Mouse (Mus musculus): ENCODE measurements around the gene Galntl6. TPM values are rescaled to one million over a fixed set of nuclear protein-coding genes. Genes with fewer than 3 reads are reported as not detected.

The Galntl6 gene
- polyA plus RNA-seq, 1 experiment from 2014 or later, result 0.35 TPM

DNA sequence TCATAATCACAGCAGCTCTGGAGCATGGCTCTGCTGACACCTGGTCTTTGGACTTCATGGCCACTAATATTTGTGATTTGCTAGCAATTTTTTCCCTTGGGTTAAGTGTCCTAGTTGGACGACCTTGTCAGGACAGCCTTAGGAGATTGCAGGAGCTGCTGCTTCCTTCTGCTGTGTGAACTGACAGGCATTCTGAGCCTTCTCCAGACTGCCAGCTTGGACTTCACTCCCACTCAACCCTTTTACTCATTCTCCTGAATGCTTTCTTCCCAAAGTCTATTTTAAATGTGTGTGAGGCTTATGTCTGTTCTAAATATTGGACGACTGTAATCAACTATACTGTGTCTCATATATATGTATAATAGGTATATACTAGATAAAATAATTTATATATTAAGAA is 971.3 kb downstream of the Galntl6 start:
- peaks cover 9% of the 10 kb centered on the region; the same call in 1 of the 2 replicates for H3K27me3 ChIP-seq
- H3K4me2 ChIP-seq, result no peak overlapping the region
- no peak overlapping the region for H3K27ac ChIP-seq
- no peak overlapping the region for H3K9ac ChIP-seq
- no peak for ATAC-seq (ENCODE audit: insufficient number of reproducible peaks, low FRiP score, low TSS enrichment, low read depth)
- 0 out of 2 replicates have a peak, but pooled peaks cover 3% of the 10 kb centered on the region for H3K4me1 ChIP-seq
- H3K9me3 ChIP-seq, result no peaks in the 10 kb centered on the region
- no peaks in the 10 kb centered on the region for H3K36me3 ChIP-seq
- no peak overlapping the region for H3K4me3 ChIP-seq
- 78% methylated on average over 2 of the region's 2 CpGs for WGBS

DNA sequence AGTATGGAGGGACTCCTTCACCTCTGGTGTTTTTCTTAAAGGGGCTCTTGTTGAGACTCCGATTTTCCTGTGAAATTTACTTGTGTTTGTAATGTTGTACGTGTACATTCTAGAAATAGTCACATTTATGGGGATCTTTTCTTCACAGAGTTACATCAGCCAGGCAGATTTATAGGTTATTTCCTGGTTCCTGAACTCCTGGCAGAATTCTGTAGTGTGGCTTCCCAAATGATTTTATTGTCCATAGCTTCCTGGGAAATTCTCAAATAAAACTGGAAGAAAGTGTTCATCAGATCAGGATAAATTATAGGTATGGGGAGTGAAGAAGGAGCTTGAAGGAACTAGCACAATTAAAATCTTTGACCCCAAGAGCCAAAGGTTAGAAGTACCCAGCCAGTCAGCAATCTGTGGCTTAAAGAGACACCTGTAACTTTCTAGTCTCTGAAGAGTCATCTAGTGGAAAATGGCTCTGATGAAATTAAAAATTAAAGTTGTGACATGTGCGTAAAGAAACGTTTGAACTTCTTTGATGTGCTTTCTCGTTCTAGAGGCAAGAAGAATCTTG is 972.5 kb downstream of the Galntl6 start:
- Histone ChIP-seq H3K9ac (no peak overlapping the region), H3K27me3 (peaks cover 9% of the 10 kb centered on the region; the same call in 1 of the 2 replicates), H3K36me3 (no peaks in the 10 kb centered on the region), H3K4me1 (0 out of 2 replicates have a peak, but pooled peaks cover 3% of the 10 kb centered on the region), H3K9me3 (no peaks in the 10 kb centered on the region), H3K27ac (no peak overlapping the region), H3K4me2 (peak overlapping the region; percentile 34), H3K4me3 (no peak overlapping the region)
- 41% methylated on average over 5 of the region's 5 CpGs for WGBS
- ATAC-seq (ENCODE audit: insufficient number of reproducible peaks, low FRiP score, low TSS enrichment, low read depth), result no peak

DNA sequence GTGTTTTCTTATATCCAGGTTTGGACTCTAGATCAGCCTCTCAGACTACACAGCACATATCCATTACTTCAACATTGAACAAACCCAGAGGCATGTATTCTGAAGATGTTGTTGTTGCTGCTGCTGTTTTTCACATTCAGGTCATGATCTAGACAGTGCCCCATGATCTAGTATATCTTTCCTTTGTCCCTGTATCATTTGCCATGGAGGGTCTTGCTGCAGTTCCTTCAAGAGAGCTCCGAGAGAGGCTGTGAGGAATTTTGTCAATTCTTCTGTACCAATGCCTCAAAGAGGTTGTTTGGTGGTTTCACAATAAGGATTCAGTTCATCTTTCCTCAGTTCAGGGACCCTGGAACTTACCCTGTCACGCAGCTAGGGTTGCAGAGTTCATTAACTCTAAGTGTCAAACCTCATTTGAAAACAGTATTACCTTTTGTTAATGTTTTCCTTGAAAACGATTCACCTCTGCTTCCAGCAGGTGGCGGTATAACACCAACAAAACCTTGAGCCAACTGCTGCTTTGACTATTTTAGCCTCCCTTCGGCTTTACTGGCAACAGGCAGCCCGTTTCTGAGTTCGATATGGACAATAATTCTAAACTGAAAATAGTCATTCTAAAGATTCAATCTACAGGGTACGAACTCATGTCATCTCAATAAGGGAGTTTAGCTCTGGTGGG is 973.1 kb downstream of the Galntl6 start:
- Histone ChIP-seq H3K4me1 (0 out of 2 replicates have a peak, but pooled peaks cover 3% of the 10 kb centered on the region), H3K9me3 (no peaks in the 10 kb centered on the region), H3K27ac (no peak overlapping the region), H3K36me3 (no peaks in the 10 kb centered on the region), H3K4me2 (peak overlapping the region; percentile 34), H3K27me3 (peaks cover 9% of the 10 kb centered on the region; the same call in 1 of the 2 replicates), H3K9ac (no peak overlapping the region), H3K4me3 (no peak overlapping the region)
- WGBS, result 13% methylated on average over 8 of the region's 8 CpGs
- no peak for ATAC-seq (ENCODE audit: insufficient number of reproducible peaks, low FRiP score, low TSS enrichment, low read depth)

DNA sequence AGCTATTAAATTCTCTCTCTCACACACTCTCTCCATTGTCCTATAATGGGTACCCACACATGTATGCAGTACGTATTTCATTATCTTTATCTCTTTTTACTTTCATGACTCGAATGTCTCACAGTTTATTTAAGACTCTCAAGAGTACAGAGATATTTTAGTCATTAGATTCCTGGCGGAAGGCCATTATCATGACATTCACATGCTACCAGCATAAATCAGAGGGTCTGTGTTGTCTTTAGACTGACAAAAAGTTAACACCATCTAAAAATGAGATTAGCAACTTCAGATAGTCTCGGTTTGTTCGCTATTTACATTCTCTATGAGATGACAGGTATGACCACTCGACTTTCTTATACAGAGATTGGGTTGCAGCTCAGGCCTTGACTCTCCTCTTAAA is 985.4 kb downstream of the Galntl6 start:
- 59% methylated on average over 6 of the region's 6 CpGs for WGBS
- ATAC-seq (ENCODE audit: insufficient number of reproducible peaks, low FRiP score, low TSS enrichment, low read depth), result no peak
- H3K36me3 ChIP-seq, result no peaks in the 10 kb centered on the region
- H3K27me3 ChIP-seq, result no peaks in the 10 kb centered on the region
- no peak overlapping the region for H3K4me3 ChIP-seq
- no peak overlapping the region for H3K4me2 ChIP-seq
- no peak overlapping the region for H3K27ac ChIP-seq
- no peaks in the 10 kb centered on the region for H3K9me3 ChIP-seq
- no peak overlapping the region for H3K9ac ChIP-seq
- H3K4me1 ChIP-seq, result no peaks in the 10 kb centered on the region

DNA sequence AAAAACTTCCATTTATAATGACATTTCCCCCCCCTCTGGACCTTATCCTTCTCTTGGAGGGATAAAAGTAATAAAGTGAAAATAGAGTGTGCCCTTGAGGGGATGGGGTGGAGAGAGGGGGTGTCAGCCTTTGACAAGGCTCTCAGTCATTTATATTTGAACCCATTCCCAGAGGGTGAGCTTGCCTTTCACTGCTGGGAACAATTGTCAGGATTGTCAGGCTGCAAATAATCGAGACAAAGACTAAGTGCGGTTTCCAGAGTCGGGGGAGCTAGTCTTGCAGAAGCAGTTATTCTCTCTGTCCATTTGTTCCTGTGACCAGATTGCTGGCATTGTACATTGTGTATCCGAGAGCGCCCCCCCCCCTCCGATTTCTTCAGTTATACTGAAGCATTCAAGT is 988.9 kb downstream of the Galntl6 start:
- H3K4me2 ChIP-seq, result no peak overlapping the region
- no peak overlapping the region for H3K27ac ChIP-seq
- 75% methylated on average over 6 of the region's 6 CpGs for WGBS
- H3K4me3 ChIP-seq, result no peak overlapping the region
- no peaks in the 10 kb centered on the region for H3K36me3 ChIP-seq
- H3K9ac ChIP-seq, result no peak overlapping the region
- H3K27me3 ChIP-seq, result no peaks in the 10 kb centered on the region
- no peaks in the 10 kb centered on the region for H3K4me1 ChIP-seq
- no peak for ATAC-seq (ENCODE audit: insufficient number of reproducible peaks, low FRiP score, low TSS enrichment, low read depth)
- H3K9me3 ChIP-seq, result no peaks in the 10 kb centered on the region

DNA sequence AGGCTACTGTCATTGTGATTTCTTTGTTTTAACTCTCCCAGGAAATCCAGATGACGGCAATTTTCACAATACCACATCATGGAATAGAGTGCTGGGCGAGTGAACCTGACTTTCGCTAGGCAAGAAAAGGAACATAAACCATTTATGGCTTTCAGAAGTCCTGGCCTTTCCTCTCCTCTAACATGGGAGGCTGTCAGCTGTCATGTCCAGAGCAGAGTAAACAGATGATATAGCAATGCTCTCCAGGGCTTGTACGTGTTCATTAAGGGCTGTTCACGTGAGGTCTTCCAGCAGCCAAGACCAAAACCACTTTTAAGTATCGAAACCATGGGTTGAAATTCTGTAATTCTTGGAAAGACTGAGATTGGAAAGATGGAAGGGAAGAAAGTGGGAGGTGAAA is 989.3 kb downstream of the Galntl6 start:
- Histone ChIP-seq H3K36me3 (no peaks in the 10 kb centered on the region), H3K27me3 (no peaks in the 10 kb centered on the region), H3K9ac (no peak overlapping the region), H3K4me1 (no peaks in the 10 kb centered on the region), H3K27ac (no peak overlapping the region), H3K4me2 (no peak overlapping the region), H3K9me3 (no peaks in the 10 kb centered on the region), H3K4me3 (no peak overlapping the region)
- 73% methylated on average over 6 of the region's 6 CpGs for WGBS
- ATAC-seq (ENCODE audit: insufficient number of reproducible peaks, low FRiP score, low TSS enrichment, low read depth), result no peak

DNA sequence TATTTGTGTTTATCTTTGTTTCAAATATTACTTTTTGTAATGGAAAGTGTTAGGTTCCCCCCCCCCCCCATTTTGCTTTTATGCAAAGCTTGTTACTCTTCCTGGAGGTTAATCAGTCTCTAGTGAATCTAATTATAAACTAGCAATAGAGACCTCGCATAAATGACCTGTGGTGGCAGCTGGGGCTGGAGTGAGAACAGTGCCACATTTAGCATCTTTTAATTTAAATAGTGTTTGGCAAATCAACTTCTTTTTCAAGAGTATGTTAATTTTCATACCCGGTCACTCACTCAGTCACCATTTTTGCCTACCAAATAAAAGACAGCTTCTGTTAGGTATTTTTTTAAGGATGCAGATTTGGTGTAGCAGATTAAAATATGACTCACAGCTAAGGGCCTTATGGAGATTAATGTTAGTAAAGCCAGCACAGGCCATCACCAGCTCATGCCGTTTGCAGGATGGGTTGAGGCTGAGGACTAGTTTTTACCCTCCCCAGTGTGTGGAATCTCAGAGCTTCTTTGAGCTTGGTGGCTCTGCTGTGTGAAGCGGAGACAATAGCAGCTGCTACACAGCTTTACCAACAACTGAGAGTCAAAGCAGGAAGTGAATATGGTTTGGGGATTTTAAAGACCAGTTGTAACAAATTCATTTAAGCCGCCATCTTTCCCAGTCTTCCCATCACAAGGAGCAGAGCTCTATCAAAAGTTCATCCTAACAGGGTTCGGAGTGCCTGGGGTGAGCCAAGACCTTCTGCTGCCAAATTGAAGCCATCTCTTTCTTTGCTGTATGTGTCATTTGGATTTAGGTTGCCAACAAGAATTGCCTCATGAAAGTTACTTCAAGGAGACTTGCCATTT is 990.0 kb downstream of the Galntl6 start:
- WGBS, result 71% methylated on average over 6 of the region's 6 CpGs
- no peaks in the 10 kb centered on the region for H3K9me3 ChIP-seq
- H3K9ac ChIP-seq, result no peak overlapping the region
- no peak for ATAC-seq (ENCODE audit: insufficient number of reproducible peaks, low FRiP score, low TSS enrichment, low read depth)
- no peaks in the 10 kb centered on the region for H3K4me1 ChIP-seq
- H3K4me3 ChIP-seq, result no peak overlapping the region
- H3K4me2 ChIP-seq, result no peak overlapping the region
- H3K36me3 ChIP-seq, result no peaks in the 10 kb centered on the region
- no peak overlapping the region for H3K27ac ChIP-seq
- H3K27me3 ChIP-seq, result no peaks in the 10 kb centered on the region

DNA sequence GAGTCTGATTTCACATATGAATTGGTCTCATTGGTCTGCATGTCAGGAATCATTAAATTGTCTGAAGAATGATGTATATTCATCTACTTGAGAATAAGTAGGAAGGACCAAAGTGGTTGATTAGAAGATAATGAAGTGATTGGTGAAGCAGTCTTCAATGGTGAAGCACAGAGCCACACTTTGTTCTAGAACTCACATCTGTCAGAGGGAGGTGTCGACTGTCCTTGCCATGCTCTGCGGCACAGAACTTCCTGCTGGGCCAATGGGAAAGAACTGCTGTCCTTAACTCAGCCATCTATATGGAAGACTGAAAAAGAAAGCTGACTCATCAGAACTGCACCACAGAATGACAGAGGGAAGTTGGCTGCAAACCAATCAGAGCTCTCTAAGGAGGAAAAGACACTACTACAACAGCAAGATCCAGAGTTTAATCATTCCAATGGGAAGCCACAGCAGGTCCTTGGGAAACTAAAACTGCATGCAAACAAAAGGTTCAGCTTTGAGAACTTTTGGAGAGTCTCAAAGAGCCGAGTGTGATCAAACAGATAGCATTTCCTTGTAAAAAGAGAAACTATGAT is 992.0 kb downstream of the Galntl6 start:
- H3K36me3 ChIP-seq, result no peaks in the 10 kb centered on the region
- H3K27me3 ChIP-seq, result no peaks in the 10 kb centered on the region
- no peak overlapping the region for H3K4me3 ChIP-seq
- no peak overlapping the region for H3K27ac ChIP-seq
- no peak overlapping the region for H3K9ac ChIP-seq
- H3K9me3 ChIP-seq, result no peaks in the 10 kb centered on the region
- WGBS, result 73% methylated on average over 3 of the region's 3 CpGs
- ATAC-seq (ENCODE audit: insufficient number of reproducible peaks, low FRiP score, low TSS enrichment, low read depth), result no peak
- no peaks in the 10 kb centered on the region for H3K4me1 ChIP-seq
- H3K4me2 ChIP-seq, result no peak overlapping the region

DNA sequence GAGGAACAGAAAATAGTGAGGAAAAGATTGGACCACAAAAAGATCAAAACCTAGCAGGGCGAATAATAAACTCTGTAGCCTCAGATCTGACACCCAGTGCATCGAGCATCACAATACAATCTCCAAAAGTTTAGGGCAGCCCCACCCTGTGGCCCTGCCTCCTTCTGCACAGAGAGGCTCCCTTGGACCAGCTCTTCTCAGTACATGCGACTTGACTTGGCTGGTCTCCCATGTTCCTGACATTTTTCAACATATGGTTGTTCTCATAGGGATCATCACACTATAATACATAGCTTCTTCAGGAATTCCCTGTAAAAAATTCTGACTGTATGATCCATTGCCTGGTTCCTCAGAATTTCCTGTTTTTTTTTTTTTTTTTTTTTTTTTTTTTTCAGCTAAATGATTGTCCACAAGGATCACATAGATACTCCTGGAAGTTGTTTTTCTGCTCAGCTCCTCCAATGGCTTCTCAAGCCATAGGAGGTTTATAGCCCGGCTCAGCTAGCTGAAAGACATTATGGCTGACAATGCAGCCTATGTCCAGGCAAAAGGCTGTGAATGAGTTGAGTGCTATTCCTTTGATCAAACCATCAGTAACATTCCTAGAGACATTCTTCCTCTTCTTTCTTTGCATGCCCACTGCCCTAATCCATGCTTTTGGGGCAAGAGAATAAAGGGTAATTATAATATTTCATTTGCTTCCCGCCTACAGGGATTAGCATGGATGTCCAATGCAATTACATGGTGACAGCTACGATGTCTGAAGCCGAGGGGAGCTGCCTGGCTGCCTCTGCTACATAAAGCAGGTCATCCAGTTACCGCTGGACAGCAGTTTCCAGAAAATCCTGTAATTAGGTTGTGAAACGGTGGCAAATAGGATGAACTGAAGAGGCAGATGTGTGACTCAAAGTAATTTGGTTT is 993.5 kb downstream of the Galntl6 start:
- Histone ChIP-seq H3K9me3 (no peaks in the 10 kb centered on the region), H3K4me2 (no peak overlapping the region), H3K4me3 (no peak overlapping the region), H3K27ac (no peak overlapping the region), H3K27me3 (no peaks in the 10 kb centered on the region), H3K4me1 (no peaks in the 10 kb centered on the region), H3K36me3 (no peaks in the 10 kb centered on the region), H3K9ac (no peak overlapping the region)
- WGBS, result 48% methylated on average over 9 of the region's 9 CpGs
- no peak for ATAC-seq (ENCODE audit: insufficient number of reproducible peaks, low FRiP score, low TSS enrichment, low read depth)

DNA sequence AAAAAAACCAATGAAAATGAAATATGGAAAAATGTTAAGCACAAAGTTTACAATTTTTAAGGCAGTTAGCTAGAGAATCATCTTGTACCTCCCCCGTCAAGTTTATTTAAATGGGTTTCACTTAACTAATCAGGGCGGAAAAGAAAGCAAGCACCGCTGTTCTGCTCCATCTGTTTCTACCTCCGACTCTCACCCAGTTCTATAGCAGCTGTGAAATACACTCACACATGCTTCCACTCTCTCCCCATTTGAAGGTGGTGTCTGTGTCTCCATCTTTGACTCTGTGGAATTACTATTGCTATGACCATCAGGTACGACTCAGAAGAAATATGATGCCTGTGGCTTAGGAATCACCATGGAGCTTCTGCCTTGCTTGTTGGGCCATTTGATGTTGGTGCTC is 1019.1 kb downstream of the Galntl6 start:
- Histone ChIP-seq H3K9me3 (no peaks in the 10 kb centered on the region), H3K9ac (no peak overlapping the region), H3K4me2 (no peak overlapping the region), H3K4me1 (no peaks in the 10 kb centered on the region), H3K36me3 (no peaks in the 10 kb centered on the region), H3K4me3 (no peak overlapping the region), H3K27ac (no peak overlapping the region), H3K27me3 (no peaks in the 10 kb centered on the region)
- WGBS, result 84% methylated on average over 5 of the region's 5 CpGs
- ATAC-seq (ENCODE audit: insufficient number of reproducible peaks, low FRiP score, low TSS enrichment, low read depth), result no peak

DNA sequence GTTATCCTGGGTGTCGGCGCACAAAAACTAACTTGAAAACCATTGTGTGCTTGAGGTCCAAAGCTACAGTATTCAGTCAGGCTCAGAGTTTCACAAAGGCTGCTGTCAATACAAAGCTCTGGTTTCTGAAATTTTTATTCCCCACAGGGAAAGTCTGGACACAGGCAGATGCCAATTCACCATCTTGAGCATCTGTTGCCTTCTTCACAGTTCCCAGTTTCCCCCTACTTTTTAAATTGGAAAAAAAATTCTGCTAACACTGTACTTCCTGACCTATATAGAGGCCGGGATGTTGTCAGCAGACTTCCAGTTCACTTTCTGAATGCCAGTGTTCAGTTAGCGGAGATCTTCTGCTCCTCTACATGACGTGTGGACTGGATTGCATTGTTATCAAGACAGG is 1020.3 kb downstream of the Galntl6 start:
- no peaks in the 10 kb centered on the region for H3K9me3 ChIP-seq
- 79% methylated on average over 5 of the region's 5 CpGs for WGBS
- no peak for ATAC-seq (ENCODE audit: insufficient number of reproducible peaks, low FRiP score, low TSS enrichment, low read depth)
- no peak overlapping the region for H3K4me2 ChIP-seq
- no peak overlapping the region for H3K9ac ChIP-seq
- no peaks in the 10 kb centered on the region for H3K4me1 ChIP-seq
- H3K36me3 ChIP-seq, result no peaks in the 10 kb centered on the region
- H3K27me3 ChIP-seq, result no peaks in the 10 kb centered on the region
- no peak overlapping the region for H3K27ac ChIP-seq
- no peak overlapping the region for H3K4me3 ChIP-seq

Data from limb, embryonic 15.5 days (tissue).